In genomic region chr14:32467606-32468005, GRCm38 (mm10) we compare ENCODE assay signal across 8 mouse cellular contexts. TPM values are rescaled to one million over a fixed set of nuclear protein-coding genes. Genes with fewer than 3 reads are reported as not detected.
DNase-seq lines count a peak whose midpoint lies in the region; ATAC-seq lines count a peak whose summit lies in the region.

No protein-coding gene starts in this region.

- intact Hi-C loops in left cerebral cortex, postnatal 25 days (cut with DNase I): no loop called here

- ATAC-seq in megakaryocyte, adult 5-6 weeks (ENCODE audit: poor library complexity, severe bottlenecking): no peak
- ATAC-seq in megakaryocyte-erythroid progenitor cell, adult 5-6 weeks (replicated peaks; ENCODE audit: low FRiP score, low TSS enrichment, poor library complexity, severe bottlenecking): no peak

- DNase-seq in layer of hippocampus, postnatal 10 days (ENCODE audit: low spot score in 2 of 2): peak; percentile 48 to 52
- DNase-seq in layer of hippocampus, adult 11-12 months (ENCODE audit: low spot score): no peak
- peak; percentile 60 for DNase-seq in adrenal gland, adult 2 months
- peak; percentile 73 for DNase-seq in gastrocnemius, postnatal 10 days
- peak; percentile 71 for DNase-seq in lung, postnatal 14 days
- no peak for DNase-seq in left cerebral cortex, postnatal 25 days (ENCODE audit: low spot score in 2 of 2)

RNA-seq across cellular contexts. Expression of gene Chat, which starts 1.8 kb away (rescaled TPM):
- total RNA-seq in layer of hippocampus, postnatal 10 days (2021): not detected
- not detected for total RNA-seq in adrenal gland, adult 2 months (2021)
- polyA plus RNA-seq in adrenal gland, adult 2 months (2012; rRNA removed): not detected in 2 replicates
- total RNA-seq in gastrocnemius, postnatal 10 days (2021): not detected
- 1 to 10 TPM in 1 of 2 experiments, under 1 TPM in 1; 0.76 to 3.1 TPM for total RNA-seq in left cerebral cortex, postnatal 25 days (2021)
- total RNA-seq in megakaryocyte, adult 5-6 weeks (2015): not detected in 2 replicates
- total RNA-seq in megakaryocyte, adult 5-6 weeks (2017): not detected in 2 replicates
- total RNA-seq in megakaryocyte-erythroid progenitor cell, adult 5-6 weeks (2014; fragmentation: Nextera tagmentation): not detected in 2 replicates
- total RNA-seq in megakaryocyte-erythroid progenitor cell, adult 5-6 weeks (2017): not detected in 2 replicates

RNA-seq across cellular contexts. Expression of gene Slc18a3, which starts 3.0 kb away (rescaled TPM):
- under 1 TPM in 1 of 2 experiments, not detected in 1; 0.30 TPM for total RNA-seq in layer of hippocampus, postnatal 10 days (2021)
- total RNA-seq in adrenal gland, adult 2 months (2021): not detected
- polyA plus RNA-seq in adrenal gland, adult 2 months (2012; rRNA removed): 0.06 and 0.08 TPM in 2 replicates
- total RNA-seq in gastrocnemius, postnatal 10 days (2021): not detected
- 1 to 10 TPM in 1 of 2 experiments, under 1 TPM in 1; 0.57 to 2.7 TPM for total RNA-seq in left cerebral cortex, postnatal 25 days (2021)
- not detected in 2 replicates for total RNA-seq in megakaryocyte, adult 5-6 weeks (2015)
- not detected in 2 replicates for total RNA-seq in megakaryocyte, adult 5-6 weeks (2017)
- total RNA-seq in megakaryocyte-erythroid progenitor cell, adult 5-6 weeks (2014; fragmentation: Nextera tagmentation): not detected in 2 replicates
- not detected in 2 replicates for total RNA-seq in megakaryocyte-erythroid progenitor cell, adult 5-6 weeks (2017)

RNA-seq across cellular contexts. Expression of gene Ercc6, which starts 45.7 kb away (rescaled TPM):
- total RNA-seq in layer of hippocampus, postnatal 10 days (2021): 10 to 100 TPM; 18.0 to 21.4 TPM
- 10 to 100 TPM in 1 of 2 experiments, 1 to 10 TPM in 1; 9.0 to 11.9 TPM for total RNA-seq in adrenal gland, adult 2 months (2021)
- polyA plus RNA-seq in adrenal gland, adult 2 months (2012; rRNA removed): 1.8 and 1.9 TPM in 2 replicates
- total RNA-seq in gastrocnemius, postnatal 10 days (2021): 1 to 10 TPM; 5.8 to 8.8 TPM
- total RNA-seq in left cerebral cortex, postnatal 25 days (2021): 10 to 100 TPM; 20.1 to 23.4 TPM
- total RNA-seq in megakaryocyte, adult 5-6 weeks (2015): 5.9 and 7.2 TPM in 2 replicates
- 8.7 and 13.5 TPM in 2 replicates for total RNA-seq in megakaryocyte, adult 5-6 weeks (2017)
- 22.7 TPM in 2 replicates for total RNA-seq in megakaryocyte-erythroid progenitor cell, adult 5-6 weeks (2014; fragmentation: Nextera tagmentation)
- total RNA-seq in megakaryocyte-erythroid progenitor cell, adult 5-6 weeks (2017): 20.9 and 27.3 TPM in 2 replicates

Comparison
In these comparisons a context has a peak if more than half of its experiments do, and no peak if none do; other contexts are left out.
1. DNase-seq: peak in layer of hippocampus, postnatal 10 days (2 of 2), adrenal gland, adult 2 months (single experiment), gastrocnemius, postnatal 10 days (single experiment) and lung, postnatal 14 days (single experiment); none in layer of hippocampus, adult 11-12 months (single experiment) and left cerebral cortex, postnatal 25 days (0 of 2).